Mouse (Mus musculus): ENCODE measurements around the gene Ptprcap. TPM values are rescaled to one million over a fixed set of nuclear protein-coding genes. Genes with fewer than 3 reads are reported as not detected.

Gene Ptprcap
- total RNA-seq (2021): 1 to 10 TPM; 1.2 to 1.7 TPM
- long read RNA-seq, experiment 1: 0 reads
- long read RNA-seq, experiment 2: 0 reads

DNA sequence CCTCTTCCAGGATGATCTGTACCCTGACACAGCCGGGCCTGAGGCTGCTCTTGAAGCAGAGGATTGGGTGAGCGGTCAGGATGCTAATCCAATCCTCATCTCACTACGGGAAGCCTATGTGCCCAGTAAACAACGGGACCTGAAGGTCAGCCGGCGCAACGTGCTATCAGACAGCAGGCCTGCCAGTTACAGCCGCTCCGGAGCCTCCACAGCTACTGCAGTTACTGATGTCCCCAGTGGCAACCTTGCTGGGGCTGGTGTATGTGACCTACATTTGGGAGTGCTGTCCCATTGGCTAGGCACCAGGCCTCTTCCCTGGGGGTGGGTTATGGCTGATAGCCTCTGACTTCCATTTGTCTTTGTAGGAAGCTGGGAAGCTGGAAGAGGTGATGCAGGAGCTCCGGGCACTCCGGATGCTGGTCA, at the start of gene Ptprcap:
Gene Ptprcap (plus strand): TSS at position 373 of the 423 bp plus-strand sequence.
- peak within 1 kb of the TSS; percentile 26; the same call in 1 of the 2 replicates for H3K27ac ChIP-seq
- intact Hi-C loops (cut with DNase I): no loop called here
- H3K4me3 ChIP-seq: no peak within 1 kb of the TSS
- no peak for DNase-seq (ENCODE audit: extremely low spot score in 1 of 2, low spot score in 2 of 2)
- TF ChIP-seq CTCF (IDR thresholded peaks at IDR 0.05): no peak

GRCm38 (mm10) chr19:4103792-4104191, 49.6 kb upstream of the Ptprcap start:
- no peak overlapping the region for H3K27ac ChIP-seq
- TF ChIP-seq CTCF (IDR thresholded peaks at IDR 0.05): no peak
- no peak for DNase-seq (ENCODE audit: extremely low spot score in 1 of 2, low spot score in 2 of 2)
- H3K4me3 ChIP-seq: no peak overlapping the region
- intact Hi-C loops (cut with DNase I): loop anchor here (5.0 kb wide), 1 partner anchor 204 kb away; the partner anchor contains the start of gene Grk2

DNA sequence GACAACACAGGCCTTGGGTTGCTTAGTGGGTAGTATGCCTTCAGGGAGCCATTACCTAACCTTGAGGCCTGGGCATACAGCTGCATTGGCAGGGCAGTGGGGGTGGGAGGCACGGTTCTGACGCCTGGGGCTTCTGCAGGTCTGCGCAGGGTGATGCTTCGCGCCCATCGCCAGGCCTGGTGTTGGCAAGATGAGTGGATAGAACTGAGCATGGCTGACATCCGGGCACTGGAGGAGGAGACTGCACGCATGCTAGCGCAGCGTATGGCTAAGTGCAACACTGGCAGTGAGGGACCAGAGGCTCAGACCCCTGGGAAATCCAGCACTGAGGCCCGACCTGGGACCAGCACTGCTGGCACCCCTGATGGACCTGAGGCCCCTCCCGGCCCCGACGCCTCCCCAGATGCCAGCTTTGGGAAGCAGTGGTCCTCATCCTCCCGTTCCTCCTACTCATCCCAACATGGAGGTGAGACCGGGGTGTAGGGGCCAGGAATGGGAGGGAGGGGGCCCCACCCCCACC, 48.7 kb upstream of the Ptprcap start:
- no peak overlapping the region for H3K27ac ChIP-seq
- intact Hi-C loops (cut with DNase I): loop anchor here (5.0 kb wide), 1 partner anchor 203 kb away; the partner anchor contains the start of gene Grk2
- no peak overlapping the region for H3K4me3 ChIP-seq
- no peak for TF ChIP-seq CTCF (IDR thresholded peaks at IDR 0.05)
- no peak for DNase-seq (ENCODE audit: extremely low spot score in 1 of 2, low spot score in 2 of 2)

GRCm38 (mm10) chr19:4106654-4107053, 46.8 kb upstream of the Ptprcap start:
- no peak overlapping the region for H3K4me3 ChIP-seq
- intact Hi-C loops (cut with DNase I): no loop called here
- DNase-seq (ENCODE audit: extremely low spot score in 1 of 2, low spot score in 2 of 2): no peak
- TF ChIP-seq CTCF (IDR thresholded peaks at IDR 0.05): no peak
- H3K27ac ChIP-seq: no peak overlapping the region

DNA sequence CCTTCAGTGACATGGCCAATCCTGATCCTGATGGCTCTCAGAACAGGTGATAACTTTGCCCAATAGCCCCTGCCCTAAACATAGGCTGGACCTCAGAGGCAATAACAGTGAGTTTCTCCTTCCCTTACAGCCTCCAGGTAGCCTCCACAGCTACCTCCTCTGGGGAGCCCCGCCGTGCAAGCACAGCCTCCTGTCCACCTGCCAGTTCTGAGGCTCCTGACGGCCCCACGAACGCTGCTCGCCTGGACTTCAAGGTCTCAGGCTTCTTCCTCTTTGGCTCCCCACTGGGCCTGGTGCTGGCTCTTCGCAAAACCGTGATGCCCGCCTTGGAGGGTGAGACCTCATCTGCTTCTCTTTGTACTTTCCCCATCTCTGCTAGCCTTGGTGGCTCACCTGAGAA, 44.9 kb upstream of the Ptprcap start:
- DNase-seq (ENCODE audit: extremely low spot score in 1 of 2, low spot score in 2 of 2): no peak
- intact Hi-C loops (cut with DNase I): no loop called here

GRCm38 (mm10) chr19:4112063-4112960, 41.1 kb upstream of the Ptprcap start:
- DNase-seq (ENCODE audit: extremely low spot score in 1 of 2, low spot score in 2 of 2): no peak
- H3K27ac ChIP-seq: peak overlapping the region; percentile 69
- no peak overlapping the region for H3K4me3 ChIP-seq
- TF ChIP-seq CTCF (IDR thresholded peaks at IDR 0.05): no peak
- intact Hi-C loops (cut with DNase I): no loop called here

More for the DNA sequence above, 44.9 kb upstream of the Ptprcap start:
- no peak for TF ChIP-seq CTCF (IDR thresholded peaks at IDR 0.05)
- Histone ChIP-seq H3K27ac (no peak overlapping the region), H3K4me3 (no peak overlapping the region)

DNA sequence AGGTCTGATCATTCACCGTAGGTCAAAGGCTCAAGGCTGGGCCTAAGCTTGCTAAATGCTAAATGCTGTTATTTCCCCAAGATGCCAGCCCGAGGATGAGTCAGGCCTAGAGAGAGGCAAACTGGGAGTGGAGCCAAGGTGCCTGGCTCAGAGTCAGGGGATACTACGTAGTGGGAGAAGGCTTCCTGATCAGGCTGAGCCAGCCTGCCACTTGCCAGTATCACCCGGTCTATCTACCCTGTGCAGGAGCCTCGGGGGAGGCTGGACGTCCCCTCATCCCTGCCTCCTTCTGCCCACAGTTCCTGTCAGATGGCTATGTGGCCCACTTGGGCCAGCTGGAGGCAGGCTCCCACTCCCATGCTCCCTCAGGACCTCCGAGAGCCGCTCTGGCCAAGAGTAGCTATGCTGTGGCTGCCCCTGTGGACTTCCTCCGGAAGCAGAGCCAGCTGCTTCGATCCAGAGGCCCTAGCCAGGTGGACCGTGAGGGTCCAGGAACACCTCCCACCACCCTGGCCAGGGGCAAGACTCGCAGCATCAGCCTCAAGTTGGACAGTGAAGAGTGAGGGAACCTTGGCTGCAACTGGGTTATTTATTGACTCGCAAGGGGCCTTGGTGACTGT, 40.1 kb upstream of the Ptprcap start:
- DNase-seq (ENCODE audit: extremely low spot score in 1 of 2, low spot score in 2 of 2): peak; percentile 73 to 88
- Histone ChIP-seq H3K27ac (peak overlapping the region; percentile 69), H3K4me3 (no peak overlapping the region)
- intact Hi-C loops (cut with DNase I): no loop called here
- no peak for TF ChIP-seq CTCF (IDR thresholded peaks at IDR 0.05)

DNA sequence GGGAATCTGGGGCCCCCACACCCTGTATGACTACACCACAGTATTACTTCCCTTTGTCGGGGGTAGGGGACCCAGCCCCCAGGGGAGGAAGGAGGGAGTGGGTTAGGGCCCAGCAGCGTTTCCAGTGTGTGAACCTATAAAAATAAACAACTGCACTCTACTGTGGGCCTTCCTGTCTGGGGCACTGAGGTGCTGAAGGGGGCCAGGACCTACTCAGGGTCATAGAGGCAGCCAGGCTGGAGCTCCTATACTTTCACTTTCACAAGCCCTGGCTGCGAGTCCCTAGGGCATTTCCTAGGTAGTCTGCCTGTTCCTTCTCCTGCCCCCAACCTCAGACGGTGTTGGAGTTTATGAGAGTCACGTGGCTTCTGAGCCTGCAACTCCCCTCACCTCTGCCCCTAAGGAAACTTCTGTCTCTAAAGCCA, 39.6 kb upstream of the Ptprcap start:
- no peak for DNase-seq (ENCODE audit: extremely low spot score in 1 of 2, low spot score in 2 of 2)
- intact Hi-C loops (cut with DNase I): no loop called here
- H3K4me3 ChIP-seq: no peak overlapping the region
- no peak for TF ChIP-seq CTCF (IDR thresholded peaks at IDR 0.05)
- peak overlapping the region; percentile 69 for H3K27ac ChIP-seq

GRCm38 (mm10) chr19:4114551-4114950, 38.9 kb upstream of the Ptprcap start:
- TF ChIP-seq CTCF (IDR thresholded peaks at IDR 0.05): no peak
- Histone ChIP-seq H3K4me3 (no peak overlapping the region), H3K27ac (no peak overlapping the region)
- intact Hi-C loops (cut with DNase I): no loop called here
- no peak for DNase-seq (ENCODE audit: extremely low spot score in 1 of 2, low spot score in 2 of 2)

GRCm38 (mm10) chr19:4115144-4115543, 38.3 kb upstream of the Ptprcap start:
- no peak for DNase-seq (ENCODE audit: extremely low spot score in 1 of 2, low spot score in 2 of 2)
- Histone ChIP-seq H3K4me3 (no peak overlapping the region), H3K27ac (no peak overlapping the region)
- no peak for TF ChIP-seq CTCF (IDR thresholded peaks at IDR 0.05)
- intact Hi-C loops (cut with DNase I): no loop called here

DNA sequence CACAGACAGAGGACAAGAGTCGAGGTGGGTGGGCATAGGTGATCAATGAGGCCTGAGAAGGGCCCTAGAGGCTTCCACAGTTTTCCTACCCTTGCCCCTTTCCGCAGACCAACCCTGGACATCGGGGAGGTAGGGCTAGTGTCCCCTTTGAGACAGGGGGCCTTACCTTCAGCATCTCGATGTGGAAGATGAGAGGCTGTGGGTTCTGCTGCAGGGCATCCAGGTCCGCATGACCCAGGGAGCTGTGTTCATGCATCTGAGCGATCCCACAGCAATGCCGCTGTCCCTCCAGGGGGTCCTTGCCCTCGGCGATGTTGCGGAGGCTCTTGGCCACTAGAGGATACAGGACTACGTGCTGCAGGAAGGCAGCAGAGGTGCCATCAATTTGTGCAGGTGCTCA, 37.6 kb upstream of the Ptprcap start:
- TF ChIP-seq CTCF (IDR thresholded peaks at IDR 0.05): no peak
- intact Hi-C loops (cut with DNase I): no loop called here
- H3K4me3 ChIP-seq: no peak overlapping the region
- no peak overlapping the region for H3K27ac ChIP-seq
- DNase-seq (ENCODE audit: extremely low spot score in 1 of 2, low spot score in 2 of 2): no peak

DNA sequence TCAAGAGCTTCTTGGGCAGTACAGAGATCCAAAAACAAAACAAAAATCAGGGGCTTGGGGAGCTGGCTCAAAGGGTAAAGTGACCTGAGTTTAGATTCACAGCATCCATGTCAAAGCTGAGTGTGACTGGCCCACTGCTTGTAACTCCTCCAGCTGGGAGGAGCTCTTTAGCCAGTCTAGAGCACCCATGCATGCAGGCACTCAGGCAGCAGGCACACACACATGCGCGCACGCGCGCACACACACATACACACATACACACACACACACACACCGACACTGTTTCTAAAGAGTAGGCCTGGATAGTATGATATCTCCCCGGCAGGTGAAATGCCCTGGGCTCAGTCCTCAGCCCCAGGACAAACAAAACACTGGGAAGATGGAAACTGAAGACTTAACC, 36.4 kb upstream of the Ptprcap start:
- Histone ChIP-seq H3K27ac (no peak overlapping the region), H3K4me3 (no peak overlapping the region)
- no peak for TF ChIP-seq CTCF (IDR thresholded peaks at IDR 0.05)
- DNase-seq (ENCODE audit: extremely low spot score in 1 of 2, low spot score in 2 of 2): no peak
- intact Hi-C loops (cut with DNase I): no loop called here

Measured in left cerebral cortex, adult 2 months (tissue).